Mouse (Mus musculus) kidney, embryonic 14.5 days (tissue): ENCODE measurements at regions not wholly inside any gene's neighbourhood (a gene's known extent, or its start where the extent isn't known, plus 50 kb on each side); places are given as distances from the start of the nearest gene placed in this dataset.

Experiments
- ATAC-seq: fragments of 200-750 bp; cut with Nextera tagmentation; 2 replicates; pipeline ENCODE4 v1.8.0; 2017; ENCODE audit warnings: moderate number of reproducible peaks, mild to moderate bottlenecking, moderate TSS enrichment, moderate library complexity; ENCODE audit not compliant: low FRiP score, low TSS enrichment
- H3K27ac ChIP-seq: fragments of 300-500 bp; sonication (generic); 2 replicates; pipeline ENCODE4 v1.5.1; 2014; ENCODE audit warnings: low read depth, mild to moderate bottlenecking, low read length, moderate library complexity, mixed read lengths
- H3K27me3 ChIP-seq: fragments of 300-500 bp; sonication (generic); 2 replicates; pipeline ENCODE4 v1.6.1; 2014; ENCODE audit warnings: mild to moderate bottlenecking, low read length; ENCODE audit not compliant: control insufficient read depth, insufficient read depth
- H3K36me3 ChIP-seq: fragments of 300-500 bp; sonication (generic); 2 replicates; pipeline ENCODE4 v1.6.1; 2014; ENCODE audit warnings: low read length, mixed read lengths; ENCODE audit not compliant: control insufficient read depth, insufficient read depth
- H3K4me1 ChIP-seq: fragments of 300-500 bp; sonication (generic); 2 replicates; pipeline ENCODE4 v1.6.1; 2014; ENCODE audit warnings: low read length, mixed read lengths; ENCODE audit not compliant: control insufficient read depth, insufficient read depth
- H3K4me2 ChIP-seq: fragments of 300-500 bp; sonication (generic); replicated peaks from 2 replicates; pipeline ENCODE4 v1.6.1; 2014; ENCODE audit warnings: low read depth, mild to moderate bottlenecking, low read length
- H3K4me3 ChIP-seq: fragments of 300-500 bp; sonication (generic); 2 replicates; pipeline ENCODE4 v1.5.1; 2014; ENCODE audit warnings: mild to moderate bottlenecking, low read length
- H3K9ac ChIP-seq: fragments of 300-500 bp; sonication (generic); 2 replicates; pipeline ENCODE4 v1.6.1; 2014; ENCODE audit warnings: low read depth, mild to moderate bottlenecking, low read length, moderate library complexity
- H3K9me3 ChIP-seq: fragments of 300-500 bp; sonication (generic); 2 replicates; pipeline ENCODE4 v1.6.1; 2016; ENCODE audit warnings: low read length; ENCODE audit not compliant: control insufficient read depth
- WGBS: fragments of 180-500 bp; shearing (Covaris S2); extraction: QIAGEN DNeasy Blood & Tissue Kit; methylation state at CpG from one replicate; pipeline ENCODE4 v1.1.7; 2014; 5-methylcytosine and 5-hydroxymethylcytosine counted together

GRCm38 (mm10) chr12:38986346-38986745, 207.2 kb downstream of the Etv1 start:
- ATAC-seq, result no peak
- H3K4me2 ChIP-seq, result no peak overlapping the region
- H3K4me1 ChIP-seq, result no peaks in the 10 kb centered on the region
- WGBS, result 89% methylated on average over 3 of the region's 3 CpGs
- no peak overlapping the region for H3K9ac ChIP-seq
- H3K27me3 ChIP-seq, result no peaks in the 10 kb centered on the region
- no peaks in the 10 kb centered on the region for H3K36me3 ChIP-seq
- no peak overlapping the region for H3K4me3 ChIP-seq
- no peak overlapping the region for H3K27ac ChIP-seq
- no peaks in the 10 kb centered on the region for H3K9me3 ChIP-seq

- no peak overlapping the region for H3K27ac ChIP-seq
- H3K4me1 ChIP-seq, result no peaks in the 10 kb centered on the region
- no peaks in the 10 kb centered on the region for H3K27me3 ChIP-seq
- no peak overlapping the region for H3K4me2 ChIP-seq
- no peak for ATAC-seq
- H3K36me3 ChIP-seq, result no peaks in the 10 kb centered on the region
- no peak overlapping the region for H3K4me3 ChIP-seq
- H3K9ac ChIP-seq, result no peak overlapping the region
- H3K9me3 ChIP-seq, result no peaks in the 10 kb centered on the region
Measured at GRCm38 (mm10) chr12:38987277-38987676, 208.1 kb downstream of the Etv1 start.

GRCm38 (mm10) chr12:38987819-38988218, 208.6 kb downstream of the Etv1 start:
- no peak for ATAC-seq
- no peaks in the 10 kb centered on the region for H3K36me3 ChIP-seq
- H3K4me2 ChIP-seq, result no peak overlapping the region
- WGBS, result 82% methylated on average over 4 of the region's 4 CpGs
- H3K4me3 ChIP-seq, result no peak overlapping the region
- no peak overlapping the region for H3K27ac ChIP-seq
- no peaks in the 10 kb centered on the region for H3K27me3 ChIP-seq
- H3K9me3 ChIP-seq, result no peaks in the 10 kb centered on the region
- no peak overlapping the region for H3K9ac ChIP-seq
- H3K4me1 ChIP-seq, result no peaks in the 10 kb centered on the region

- Histone ChIP-seq H3K4me1 (no peaks in the 10 kb centered on the region), H3K4me2 (no peak overlapping the region), H3K27me3 (no peaks in the 10 kb centered on the region), H3K4me3 (no peak overlapping the region), H3K27ac (no peak overlapping the region), H3K9ac (no peak overlapping the region), H3K9me3 (no peaks in the 10 kb centered on the region), H3K36me3 (no peaks in the 10 kb centered on the region)
- 81% methylated on average over 2 of the region's 2 CpGs for WGBS
- no peak for ATAC-seq
Measured at GRCm38 (mm10) chr12:39027179-39027578, 248.0 kb downstream of the Etv1 start.

- 86% methylated on average over 2 of the region's 2 CpGs for WGBS
- no peaks in the 10 kb centered on the region for H3K4me1 ChIP-seq
- H3K36me3 ChIP-seq, result no peaks in the 10 kb centered on the region
- no peak overlapping the region for H3K4me2 ChIP-seq
- no peaks in the 10 kb centered on the region for H3K9me3 ChIP-seq
- H3K27me3 ChIP-seq, result no peaks in the 10 kb centered on the region
- no peak overlapping the region for H3K9ac ChIP-seq
- no peak for ATAC-seq
- no peak overlapping the region for H3K4me3 ChIP-seq
- H3K27ac ChIP-seq, result no peak overlapping the region
Measured at GRCm38 (mm10) chr12:39027948-39028347, 248.8 kb downstream of the Etv1 start.

- Histone ChIP-seq H3K9me3 (no peaks in the 10 kb centered on the region), H3K4me3 (no peak overlapping the region), H3K4me2 (no peak overlapping the region), H3K4me1 (no peaks in the 10 kb centered on the region), H3K9ac (no peak overlapping the region), H3K36me3 (no peaks in the 10 kb centered on the region), H3K27ac (no peak overlapping the region), H3K27me3 (no peaks in the 10 kb centered on the region)
- WGBS, result 82% methylated on average over 3 of the region's 3 CpGs
- no peak for ATAC-seq
Measured at GRCm38 (mm10) chr12:39033982-39034381, 254.8 kb downstream of the Etv1 start.

GRCm38 (mm10) chr12:39036466-39037037, 257.4 kb downstream of the Etv1 start:
- WGBS, result 83% methylated on average over 2 of the region's 2 CpGs
- Histone ChIP-seq H3K4me1 (no peaks in the 10 kb centered on the region), H3K4me3 (no peak overlapping the region), H3K36me3 (no peaks in the 10 kb centered on the region), H3K9ac (no peak overlapping the region), H3K4me2 (no peak overlapping the region), H3K9me3 (no peaks in the 10 kb centered on the region), H3K27ac (no peak overlapping the region), H3K27me3 (no peaks in the 10 kb centered on the region)
- no peak for ATAC-seq

GRCm38 (mm10) chr12:39038077-39038476, 258.9 kb downstream of the Etv1 start:
- H3K9ac ChIP-seq, result no peak overlapping the region
- H3K27ac ChIP-seq, result no peak overlapping the region
- H3K9me3 ChIP-seq, result no peaks in the 10 kb centered on the region
- no peak overlapping the region for H3K4me3 ChIP-seq
- 94% methylated on average over 3 of the region's 3 CpGs for WGBS
- no peaks in the 10 kb centered on the region for H3K4me1 ChIP-seq
- H3K27me3 ChIP-seq, result no peaks in the 10 kb centered on the region
- no peak for ATAC-seq
- H3K36me3 ChIP-seq, result no peaks in the 10 kb centered on the region
- H3K4me2 ChIP-seq, result no peak overlapping the region

GRCm38 (mm10) chr12:39038656-39039055, 259.5 kb downstream of the Etv1 start:
- H3K27ac ChIP-seq, result no peak overlapping the region
- H3K4me2 ChIP-seq, result no peak overlapping the region
- no peak for ATAC-seq
- H3K36me3 ChIP-seq, result no peaks in the 10 kb centered on the region
- H3K4me3 ChIP-seq, result no peak overlapping the region
- 44% methylated on average over 2 of the region's 2 CpGs for WGBS
- H3K4me1 ChIP-seq, result no peaks in the 10 kb centered on the region
- H3K9me3 ChIP-seq, result no peaks in the 10 kb centered on the region
- H3K27me3 ChIP-seq, result no peaks in the 10 kb centered on the region
- H3K9ac ChIP-seq, result no peak overlapping the region
